Mouse (Mus musculus) bone marrow macrophage, adult 2 months (primary cell): ENCODE measurements at regions not wholly inside any gene's neighbourhood (a gene's known extent, or its start where the extent isn't known, plus 50 kb on each side); places are given as distances from the start of the nearest gene placed in this dataset.

Source experiments
- H3K27ac ChIP-seq: 2 replicates; pipeline ENCODE4 v1.5.1; 2012; ENCODE audit warnings: low read depth, low read length; ENCODE audit not compliant: insufficient read depth
- H3K4me1 ChIP-seq: 2 replicates; pipeline ENCODE4 v1.6.1; 2012; ENCODE audit warnings: low read length; ENCODE audit not compliant: control insufficient read depth, insufficient read depth
- H3K4me3 ChIP-seq: 2 replicates; pipeline ENCODE4 v1.5.1; 2012; ENCODE audit warnings: mild to moderate bottlenecking, low read length, moderate library complexity; ENCODE audit not compliant: insufficient read depth
- CTCF ChIP-seq: IDR thresholded peaks from 2 replicates; pipeline ENCODE4 v1.5.1; 2012; ENCODE audit warnings: low read depth, mild to moderate bottlenecking, low read length, moderate library complexity
- POLR2A ChIP-seq: IDR thresholded peaks from 2 replicates; pipeline ENCODE4 v1.6.1; 2012; ENCODE audit warnings: mild to moderate bottlenecking, low read depth, low read length, borderline replicate concordance

DNA sequence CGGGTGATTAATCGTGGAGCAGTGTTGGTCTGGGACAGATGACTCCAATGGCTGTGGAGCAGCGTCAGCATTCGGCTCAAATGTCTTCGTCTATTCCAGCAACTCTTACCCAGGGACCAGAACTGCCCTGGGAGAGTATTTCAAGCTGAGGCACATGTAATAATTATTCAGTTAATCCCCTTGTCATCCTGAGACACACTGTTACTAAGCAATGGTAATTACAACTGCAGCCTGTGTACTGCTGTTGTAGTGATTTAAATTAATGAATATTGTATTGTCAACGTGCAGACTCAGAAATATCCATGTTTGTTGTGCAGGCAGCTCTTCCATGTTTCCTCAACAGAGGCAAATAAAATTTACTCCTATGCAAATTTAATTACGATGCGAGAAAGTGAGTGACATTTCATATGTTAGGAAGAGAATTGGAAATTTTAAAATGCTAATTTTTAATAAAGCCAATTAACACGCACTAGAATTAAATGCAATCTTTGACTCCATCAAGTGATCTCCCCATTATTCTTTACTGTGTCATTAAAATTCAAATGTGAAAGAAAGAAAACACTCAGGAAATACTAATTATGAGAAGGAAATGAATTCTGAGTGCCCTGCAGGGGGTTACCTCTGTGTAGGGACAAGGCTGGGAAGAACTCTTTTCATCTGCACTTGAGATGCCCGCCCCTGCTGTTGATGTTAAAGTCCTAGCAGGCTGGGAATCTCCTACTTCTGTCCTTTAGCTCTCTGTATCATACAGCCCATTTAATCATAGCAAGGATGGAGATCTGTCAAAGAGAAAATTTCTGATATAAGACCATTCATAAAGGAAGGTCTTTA, 218.7 kb upstream of the Slc16a7 start:
- Histone ChIP-seq H3K4me1 (no peaks in the 10 kb centered on the region), H3K4me3 (no peak overlapping the region), H3K27ac (no peak overlapping the region)
- TF ChIP-seq CTCF (no peak), POLR2A (no peak)

DNA sequence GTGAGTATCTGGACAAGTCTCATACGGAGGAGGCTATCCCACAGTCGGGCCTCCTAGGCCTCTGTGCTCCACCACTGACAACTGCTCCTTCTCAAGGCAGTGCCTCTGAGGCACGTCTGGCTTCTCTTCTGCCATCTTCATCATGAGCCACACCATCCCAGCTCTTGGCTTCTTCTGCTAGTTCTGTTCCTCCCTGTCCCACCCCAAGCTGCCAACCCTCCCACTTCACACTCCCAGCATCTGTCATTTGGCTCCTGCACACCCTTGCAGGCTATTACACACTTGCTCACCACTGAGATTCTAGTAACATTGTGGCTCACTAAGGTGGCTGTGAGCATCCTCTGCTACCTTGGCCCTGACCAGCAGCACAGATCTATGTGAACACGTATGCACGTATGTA, 221.1 kb upstream of the Slc16a7 start:
- TF ChIP-seq CTCF (no peak), POLR2A (no peak)
- Histone ChIP-seq H3K4me1 (no peaks in the 10 kb centered on the region), H3K27ac (no peak overlapping the region), H3K4me3 (no peak overlapping the region)

DNA sequence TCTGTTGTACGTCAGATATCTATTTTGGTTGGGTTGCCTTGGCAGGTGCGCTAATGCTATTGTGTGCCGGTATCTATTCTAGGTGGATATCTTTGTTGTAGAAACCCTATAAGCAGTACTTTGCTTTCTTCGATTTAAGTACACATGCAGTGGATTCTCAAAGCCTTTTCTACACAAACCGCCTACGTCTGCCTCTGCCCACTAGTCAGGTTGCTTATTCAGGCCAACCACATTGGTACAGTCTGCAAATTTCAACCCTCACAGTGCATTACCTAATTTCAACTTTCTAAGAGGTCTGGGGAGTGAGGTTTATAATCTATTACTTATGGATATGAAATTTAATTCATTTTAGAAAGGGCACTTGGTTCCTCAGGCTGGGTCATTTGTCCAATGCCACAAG, 223.5 kb upstream of the Slc16a7 start:
- TF ChIP-seq CTCF (no peak), POLR2A (no peak)
- Histone ChIP-seq H3K27ac (no peak overlapping the region), H3K4me1 (no peaks in the 10 kb centered on the region), H3K4me3 (no peak overlapping the region)

DNA sequence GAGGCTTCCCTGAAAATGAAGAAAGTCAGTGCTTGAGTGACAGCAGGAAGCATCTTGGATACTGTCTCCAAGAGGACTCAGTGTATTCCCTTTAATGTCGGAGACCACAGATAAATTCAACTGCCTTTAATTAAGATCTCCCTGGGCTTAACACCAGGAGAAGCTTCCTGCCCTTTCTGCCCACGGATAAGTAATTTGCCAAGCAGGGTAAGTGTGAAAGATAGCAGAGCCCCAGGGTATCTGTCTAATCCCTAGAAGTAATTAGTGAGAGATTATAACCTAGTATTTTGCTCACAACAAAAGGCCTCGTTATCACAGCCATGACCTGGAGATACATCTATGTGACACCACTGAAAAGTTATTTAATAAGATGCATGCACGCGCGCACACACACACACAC, 232.1 kb upstream of the Slc16a7 start:
- Histone ChIP-seq H3K27ac (no peak overlapping the region), H3K4me3 (no peak overlapping the region), H3K4me1 (no peaks in the 10 kb centered on the region)
- TF ChIP-seq POLR2A (no peak), CTCF (no peak)

DNA sequence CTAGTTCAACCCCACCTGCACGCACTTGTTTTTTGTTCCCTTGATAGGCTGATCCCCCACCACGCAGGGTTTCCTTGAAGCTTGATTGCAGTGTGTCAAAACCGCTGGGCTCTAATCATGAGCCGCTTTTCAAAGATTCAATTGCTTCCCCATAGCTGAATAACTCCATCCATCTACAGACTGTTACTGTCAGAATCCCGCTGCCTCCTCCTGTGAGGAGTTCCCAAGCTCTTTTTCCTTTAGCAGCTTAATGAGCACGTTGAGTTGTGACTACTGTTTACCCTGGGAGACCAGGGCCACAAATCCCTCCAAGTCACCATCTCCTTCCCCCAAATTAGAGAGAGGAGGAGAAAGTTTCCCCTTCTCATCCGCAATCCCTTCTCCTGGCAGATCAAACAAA, 234.6 kb upstream of the Slc16a7 start:
- H3K27ac ChIP-seq = no peak overlapping the region
- no peak for TF ChIP-seq POLR2A
- no peak for TF ChIP-seq CTCF
- no peaks in the 10 kb centered on the region for H3K4me1 ChIP-seq
- no peak overlapping the region for H3K4me3 ChIP-seq

DNA sequence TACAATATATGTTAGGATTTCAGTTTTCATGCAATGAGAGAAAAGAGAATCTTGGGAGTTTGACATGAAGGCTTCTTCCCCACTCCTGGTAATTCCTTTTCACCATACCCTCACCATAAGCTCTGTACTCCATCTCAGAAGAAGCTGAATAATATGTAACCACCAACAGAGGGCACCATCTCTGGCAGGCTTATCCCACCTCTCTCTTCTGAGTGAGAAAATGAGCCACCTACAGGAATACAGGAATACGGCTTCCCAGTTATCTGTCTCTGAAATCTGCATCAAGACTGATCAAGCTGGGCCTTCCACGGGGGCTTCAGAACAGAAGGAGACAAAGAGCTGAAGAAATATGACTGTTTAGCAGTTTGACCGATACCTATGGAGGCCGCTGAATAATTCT, 278.6 kb upstream of the Slc16a7 start:
- Histone ChIP-seq H3K27ac (no peak overlapping the region), H3K4me1 (no peaks in the 10 kb centered on the region), H3K4me3 (no peak overlapping the region)
- TF ChIP-seq CTCF = no peak

DNA sequence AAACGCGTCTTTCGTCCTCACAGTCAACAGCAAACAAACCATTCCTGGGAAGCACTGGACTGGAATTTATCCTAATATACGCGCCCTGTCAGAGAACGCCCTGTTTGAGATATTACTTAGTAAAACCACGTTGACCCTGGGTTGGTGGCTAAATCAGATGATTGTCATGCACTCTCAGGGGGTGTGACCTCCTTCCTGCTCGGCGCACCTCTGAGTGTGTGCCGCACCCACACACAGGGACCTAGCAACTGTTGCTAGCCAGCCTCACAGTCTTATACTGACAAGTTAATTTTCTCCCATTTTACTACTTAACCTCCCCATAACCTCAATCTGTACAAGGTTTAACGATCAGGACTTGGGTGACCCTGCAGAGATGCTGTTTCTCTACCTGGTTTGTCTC, 284.4 kb upstream of the Slc16a7 start:
- Histone ChIP-seq H3K4me3 (no peak overlapping the region), H3K27ac (no peak overlapping the region), H3K4me1 (no peaks in the 10 kb centered on the region)
- TF ChIP-seq POLR2A (no peak), CTCF (no peak)

DNA sequence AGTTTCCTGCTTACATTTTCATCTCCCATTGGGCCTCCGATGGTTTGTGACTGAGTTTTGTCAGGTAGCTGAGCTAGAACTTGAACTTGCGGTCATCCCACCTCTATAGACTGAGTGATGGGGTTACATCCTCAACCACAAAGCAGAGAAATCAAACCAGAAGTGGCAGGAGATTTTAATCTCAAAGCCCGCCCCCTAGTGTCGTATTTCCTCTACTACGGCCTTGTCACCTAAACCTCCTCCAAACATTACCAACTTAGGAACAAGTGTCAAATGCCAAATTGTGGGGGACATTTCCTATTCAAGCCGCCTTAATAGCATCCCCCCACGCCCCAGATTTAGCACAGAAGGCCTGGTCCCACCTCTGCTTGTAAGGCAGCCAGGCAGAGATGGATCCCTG, 286.3 kb upstream of the Lrig3 start:
- H3K4me3 ChIP-seq = no peak overlapping the region
- no peak overlapping the region for H3K27ac ChIP-seq
- TF ChIP-seq POLR2A = no peak
- no peak for TF ChIP-seq CTCF
- H3K4me1 ChIP-seq = no peaks in the 10 kb centered on the region

DNA sequence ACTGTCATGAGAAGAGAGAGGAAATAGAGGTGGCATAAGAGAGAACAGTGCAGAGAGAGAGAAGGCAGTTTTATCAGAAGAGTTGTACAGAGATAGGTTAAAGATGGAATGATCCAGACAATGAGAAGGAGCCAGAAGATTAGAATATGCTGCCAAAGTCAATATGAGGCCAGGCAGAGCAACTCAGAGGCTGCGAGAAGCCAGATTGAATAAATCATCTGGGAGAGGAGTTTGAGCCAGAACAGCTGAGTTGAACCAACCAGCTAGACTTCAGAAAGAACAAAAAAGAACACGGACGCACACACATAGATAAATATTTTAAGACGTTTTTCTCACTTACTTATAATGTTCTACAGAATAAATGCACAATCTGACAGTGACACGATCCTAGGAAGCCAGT, 280.8 kb upstream of the Lrig3 start:
- H3K4me1 ChIP-seq = no peaks in the 10 kb centered on the region
- TF ChIP-seq POLR2A = no peak
- no peak for TF ChIP-seq CTCF
- H3K27ac ChIP-seq = no peak overlapping the region
- H3K4me3 ChIP-seq = no peak overlapping the region

DNA sequence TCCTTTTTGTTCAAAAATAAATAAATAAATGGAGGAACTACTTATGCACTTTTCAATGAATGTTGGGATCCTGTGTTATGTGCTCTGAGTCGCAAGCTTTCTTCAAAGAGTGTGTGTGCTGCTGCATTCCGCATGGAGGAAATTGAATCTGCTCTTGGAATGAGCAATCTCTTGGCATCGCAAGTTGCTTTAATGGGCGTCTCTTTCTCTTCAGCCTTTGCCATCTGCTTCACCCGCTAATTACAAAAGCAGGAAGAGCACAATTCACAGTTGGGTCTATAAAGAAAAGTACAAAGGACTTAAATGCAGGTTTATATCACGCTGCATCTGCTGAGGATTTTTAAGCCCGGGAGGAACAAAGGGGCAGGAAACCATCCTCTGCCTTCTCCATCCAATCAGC, 272.5 kb upstream of the Lrig3 start:
- Histone ChIP-seq H3K4me3 (no peak overlapping the region), H3K4me1 (no peaks in the 10 kb centered on the region), H3K27ac (no peak overlapping the region)
- TF ChIP-seq CTCF = no peak
- TF ChIP-seq POLR2A = no peak

DNA sequence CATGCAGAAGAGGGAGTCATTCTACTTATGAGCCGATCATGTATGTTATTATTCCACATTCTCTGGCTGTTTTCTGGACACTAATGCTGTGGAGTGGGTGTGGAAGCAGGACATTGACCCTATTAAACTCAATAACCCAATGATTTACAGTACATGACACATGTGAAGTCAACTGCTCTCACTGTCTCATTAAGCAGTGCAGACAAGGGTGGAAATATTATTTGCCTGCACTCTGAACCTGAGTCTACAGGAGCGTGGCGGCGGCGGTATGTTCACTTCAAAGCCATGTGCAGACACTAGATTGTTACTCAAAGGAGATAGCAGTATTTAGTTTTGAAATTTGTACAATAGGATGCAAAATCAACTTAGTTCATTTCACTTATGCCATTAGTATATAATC, 269.8 kb upstream of the Lrig3 start:
- TF ChIP-seq POLR2A = no peak
- no peak for TF ChIP-seq CTCF
- no peak overlapping the region for H3K4me3 ChIP-seq
- no peak overlapping the region for H3K27ac ChIP-seq
- H3K4me1 ChIP-seq = no peaks in the 10 kb centered on the region

DNA sequence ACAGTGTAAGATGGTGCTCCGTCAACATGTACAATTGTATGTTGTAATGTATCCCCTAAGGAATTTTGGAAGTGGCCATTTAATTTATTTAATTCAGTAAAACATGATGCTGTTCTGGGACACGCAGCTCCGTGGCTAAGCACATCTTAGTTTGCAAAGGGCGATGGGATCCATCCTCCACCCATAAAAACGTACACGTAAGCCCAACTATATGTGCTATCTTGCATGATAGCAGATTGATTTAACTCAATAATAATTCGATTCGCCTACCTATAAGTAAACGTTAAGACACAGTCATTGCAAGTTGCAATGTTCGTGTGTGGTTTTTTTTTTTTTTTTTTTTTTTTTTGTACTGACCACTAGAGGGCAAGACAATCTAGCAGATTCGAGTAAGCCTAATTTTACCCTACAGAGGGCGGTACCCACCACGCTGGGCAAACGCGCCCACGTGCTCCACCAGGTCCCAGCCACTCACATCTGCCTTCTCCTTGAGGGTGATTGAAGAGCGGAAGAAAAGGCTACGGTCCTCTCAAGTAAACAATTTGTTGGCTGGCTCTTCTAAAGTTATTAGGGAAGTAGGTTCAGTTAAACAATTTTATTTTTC, 240.8 kb upstream of the Lrig3 start:
- 0 out of 2 replicates have a peak, but pooled peaks cover 2% of the 10 kb centered on the region for H3K4me1 ChIP-seq
- TF ChIP-seq POLR2A = no peak
- TF ChIP-seq CTCF = peak; percentile 41; the same call in 1 of the 2 replicates
- no peak overlapping the region for H3K4me3 ChIP-seq
- peak overlapping the region; percentile 24; the same call in 1 of the 2 replicates for H3K27ac ChIP-seq
